Mouse (Mus musculus) c-Kit-negative CD71-positive TER-119-positive erythroid progenitor cells, embryonic 14.5 days (primary cell): Measurements from ENCODE around the gene Cenpa.

Experiments used
- DNase-seq: peaks from one replicate; pipeline ENCODE4 v3.0.0-alpha.2; 2013; ENCODE audit warnings: low read depth, low spot score

The Cenpa gene

GRCm38 (mm10) chr5:30666391-30667195 lies at the start of gene Cenpa:
Cenpa (plus strand) TSS chr5:30666777.
- DNase-seq, result peak; percentile 92

DNA sequence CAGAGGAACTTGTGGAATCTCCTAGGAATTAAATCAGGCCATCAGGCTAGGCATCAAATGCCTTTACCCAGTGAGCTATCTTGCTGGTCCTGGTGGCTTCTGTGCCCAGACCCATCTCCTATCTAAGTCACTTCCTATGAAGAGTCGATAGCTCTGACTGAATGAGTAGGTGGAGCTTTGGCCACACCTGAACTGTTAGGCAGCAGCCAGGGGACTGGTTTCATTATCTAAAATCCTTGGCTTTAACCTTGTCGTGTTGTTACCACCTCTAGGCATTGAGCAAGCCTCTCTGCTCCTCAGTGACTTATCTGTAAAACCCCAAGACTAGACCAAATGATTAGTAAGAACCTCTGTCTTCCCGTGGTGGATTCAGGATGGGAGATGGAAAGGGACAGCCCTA lies 49.2 kb upstream of the Cenpa start:
- DNase-seq, result no peak

DNA sequence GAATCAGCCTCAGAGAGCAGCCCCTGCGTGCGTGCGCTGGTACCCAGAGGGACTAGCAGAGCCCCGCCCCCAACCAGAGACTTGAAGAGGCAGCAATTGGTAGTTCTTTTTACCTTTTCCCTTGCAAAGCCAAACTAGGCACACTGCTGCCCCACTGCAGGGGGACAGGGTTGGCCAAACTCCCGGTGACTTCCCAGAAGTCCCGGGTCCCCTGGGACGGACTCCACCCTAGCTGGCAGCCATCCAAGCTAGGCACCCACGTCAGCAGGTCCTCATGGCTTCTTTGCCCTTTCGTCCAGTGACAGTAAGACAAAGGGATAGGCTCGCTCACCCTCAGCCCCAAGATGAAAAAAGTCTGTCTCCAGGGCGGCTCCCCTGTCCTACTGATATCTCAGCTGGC lies 48.7 kb upstream of the Cenpa start:
- DNase-seq, result no peak

GRCm38 (mm10) chr5:30618376-30619003 lies 48.1 kb upstream of the Cenpa start:
- no peak for DNase-seq

- DNase-seq, result no peak
Observed at GRCm38 (mm10) chr5:30619211-30619610, 47.4 kb upstream of the Cenpa start.

DNA sequence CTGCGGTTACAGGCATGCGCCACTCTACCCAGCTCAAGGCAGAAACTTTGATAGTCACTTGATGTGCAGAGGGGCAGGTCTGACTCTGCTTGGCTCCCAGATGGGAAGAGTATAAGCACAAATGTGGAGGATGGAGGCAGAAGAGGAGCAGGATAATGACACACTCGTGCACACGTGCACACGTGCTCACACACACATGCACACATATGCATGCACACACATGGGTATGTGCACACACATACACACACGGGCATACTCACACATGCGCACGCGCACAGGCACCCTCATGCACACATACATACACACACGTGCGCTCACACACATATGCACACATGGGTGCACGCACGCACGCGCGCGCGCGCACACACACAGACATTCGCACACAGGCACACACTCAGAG lies 46.0 kb upstream of the Cenpa start:
- DNase-seq, result no peak

GRCm38 (mm10) chr5:30621211-30621790 lies 45.3 kb upstream of the Cenpa start:
- DNase-seq, result no peak

DNA sequence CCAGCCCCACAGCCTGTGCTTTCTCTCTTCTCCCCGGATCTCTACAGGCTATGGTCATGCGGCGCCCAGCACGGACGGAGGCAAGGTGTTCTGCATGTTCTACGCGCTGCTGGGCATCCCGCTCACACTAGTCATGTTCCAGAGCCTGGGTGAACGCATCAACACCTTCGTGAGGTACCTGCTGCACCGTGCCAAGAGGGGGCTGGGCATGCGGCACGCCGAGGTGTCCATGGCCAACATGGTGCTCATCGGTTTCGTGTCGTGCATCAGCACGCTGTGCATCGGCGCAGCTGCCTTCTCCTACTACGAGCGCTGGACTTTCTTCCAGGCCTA lies 44.8 kb upstream of the Cenpa start:
- DNase-seq, result no peak

DNA sequence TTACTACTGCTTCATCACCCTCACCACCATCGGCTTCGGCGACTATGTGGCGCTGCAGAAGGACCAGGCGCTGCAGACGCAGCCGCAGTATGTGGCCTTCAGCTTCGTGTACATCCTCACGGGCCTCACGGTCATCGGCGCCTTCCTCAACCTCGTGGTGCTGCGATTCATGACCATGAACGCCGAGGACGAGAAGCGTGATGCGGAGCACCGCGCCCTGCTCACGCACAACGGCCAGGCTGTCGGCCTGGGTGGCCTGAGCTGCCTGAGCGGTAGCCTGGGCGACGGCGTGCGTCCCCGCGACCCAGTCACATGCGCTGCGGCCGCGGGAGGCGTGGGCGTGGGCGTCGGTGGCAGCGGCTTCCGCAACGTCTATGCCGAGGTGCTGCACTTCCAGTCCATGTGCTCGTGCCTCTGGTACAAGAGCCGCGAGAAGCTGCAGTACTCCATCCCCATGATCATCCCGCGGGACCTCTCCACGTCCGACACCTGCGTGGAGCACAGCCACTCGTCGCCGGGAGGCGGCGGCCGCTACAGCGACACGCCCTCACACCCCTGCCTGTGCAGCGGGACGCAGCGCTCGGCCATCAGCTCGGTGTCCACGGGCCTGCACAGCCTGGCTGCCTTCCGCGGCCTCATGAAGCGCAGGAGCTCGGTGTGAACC lies 44.3 kb upstream of the Cenpa start:
- DNase-seq, result no peak

DNA sequence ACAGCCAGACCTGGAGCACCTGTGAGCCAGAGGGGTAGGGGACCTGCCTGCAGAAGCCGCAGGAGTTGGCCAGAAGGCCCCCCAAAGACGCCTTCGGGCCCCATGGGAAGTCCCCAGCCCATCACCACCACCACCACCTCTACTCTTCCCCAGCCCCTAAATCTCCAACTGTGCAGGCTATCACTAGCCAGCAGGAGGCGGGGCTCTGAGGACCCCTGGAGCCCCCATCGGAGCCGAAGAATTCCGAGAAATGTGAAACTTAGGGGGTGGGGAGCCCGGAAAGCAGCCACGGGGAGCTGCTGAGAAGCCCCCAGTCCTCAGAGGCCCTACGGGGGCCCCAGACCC lies 43.8 kb upstream of the Cenpa start:
- no peak for DNase-seq

GRCm38 (mm10) chr5:30623380-30623779 lies 43.2 kb upstream of the Cenpa start:
- no peak for DNase-seq

DNA sequence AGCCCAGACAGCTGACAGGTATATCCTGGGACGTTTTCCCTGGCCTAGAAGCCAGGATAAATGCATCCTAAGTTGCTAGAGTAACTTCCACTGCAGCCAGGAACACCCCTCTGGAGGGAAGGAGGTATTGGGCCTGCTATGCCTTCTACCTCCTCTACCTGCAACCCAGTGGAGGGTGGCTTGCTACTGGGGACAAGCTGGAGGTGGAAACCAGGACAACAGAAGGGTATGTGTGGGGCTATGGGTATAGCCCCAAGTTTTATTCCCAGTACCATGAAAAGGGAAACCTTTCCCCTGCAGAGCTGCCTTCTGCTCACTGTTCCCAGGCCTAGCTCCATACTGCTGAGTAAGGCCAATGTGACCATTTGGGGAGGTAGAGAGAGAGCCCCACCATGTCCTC lies 42.3 kb upstream of the Cenpa start:
- DNase-seq, result no peak

- no peak for DNase-seq
Observed at GRCm38 (mm10) chr5:30624908-30625307, 41.7 kb upstream of the Cenpa start.

- DNase-seq, result no peak
Observed at GRCm38 (mm10) chr5:30625379-30625778, 41.2 kb upstream of the Cenpa start.

DNA sequence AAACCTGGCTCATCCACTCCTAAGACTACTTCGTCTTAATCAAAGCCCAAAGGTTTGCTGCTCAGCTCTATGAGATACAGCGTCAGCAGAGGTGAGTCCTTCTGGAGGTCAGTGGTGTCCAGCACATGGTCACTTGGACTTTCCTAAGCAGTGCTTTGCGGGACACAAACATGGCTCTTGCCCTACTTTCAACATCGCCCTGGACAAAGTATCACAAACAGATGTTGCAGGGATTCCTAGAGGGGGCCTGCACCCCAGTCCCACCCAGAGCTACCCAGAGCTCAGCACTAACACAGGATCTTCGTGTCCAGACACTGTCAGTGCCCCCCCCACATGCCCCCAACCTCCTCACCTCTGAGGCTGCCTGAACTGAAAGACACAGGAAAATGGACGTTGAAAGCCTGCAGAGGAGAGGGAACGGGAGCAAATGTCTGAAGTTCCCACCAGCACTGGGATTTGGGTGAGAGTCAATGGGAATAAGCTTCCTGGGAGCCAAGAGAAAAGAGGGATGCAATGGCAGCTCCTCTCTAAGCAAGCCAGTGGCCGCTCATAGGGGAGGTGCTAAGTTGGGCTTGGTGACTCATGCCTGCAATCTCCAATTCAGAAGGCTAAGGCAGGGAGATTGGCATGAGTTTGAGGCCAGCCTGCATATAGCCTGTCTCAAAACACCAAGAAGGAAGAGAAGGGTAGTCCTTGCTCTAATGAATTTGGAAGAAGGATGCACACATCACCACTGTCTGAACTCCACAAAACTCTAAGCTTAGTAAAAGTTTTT lies 40.1 kb upstream of the Cenpa start:
- DNase-seq, result no peak

DNA sequence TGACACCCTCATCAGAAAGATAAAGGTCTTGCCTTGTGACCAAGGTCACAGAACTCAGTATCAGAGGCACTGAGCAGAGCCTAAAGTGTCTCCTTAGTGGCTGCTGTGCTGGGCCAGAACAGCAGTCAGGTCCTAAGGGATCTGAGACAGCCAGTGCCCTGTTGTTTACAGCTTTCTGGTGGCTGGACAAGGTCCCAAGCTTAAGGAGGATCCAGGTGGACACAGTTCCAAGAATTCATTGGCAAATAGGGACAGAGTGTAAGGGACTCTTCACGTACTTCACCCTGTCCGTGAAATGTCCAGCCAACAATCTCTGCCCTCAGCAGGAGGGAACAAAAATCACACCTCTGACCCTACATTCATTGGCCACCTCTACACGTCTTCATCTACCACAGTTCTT lies 38.1 kb upstream of the Cenpa start:
- no peak for DNase-seq

GRCm38 (mm10) chr5:30630401-30630800 lies 36.2 kb upstream of the Cenpa start:
- no peak for DNase-seq

DNA sequence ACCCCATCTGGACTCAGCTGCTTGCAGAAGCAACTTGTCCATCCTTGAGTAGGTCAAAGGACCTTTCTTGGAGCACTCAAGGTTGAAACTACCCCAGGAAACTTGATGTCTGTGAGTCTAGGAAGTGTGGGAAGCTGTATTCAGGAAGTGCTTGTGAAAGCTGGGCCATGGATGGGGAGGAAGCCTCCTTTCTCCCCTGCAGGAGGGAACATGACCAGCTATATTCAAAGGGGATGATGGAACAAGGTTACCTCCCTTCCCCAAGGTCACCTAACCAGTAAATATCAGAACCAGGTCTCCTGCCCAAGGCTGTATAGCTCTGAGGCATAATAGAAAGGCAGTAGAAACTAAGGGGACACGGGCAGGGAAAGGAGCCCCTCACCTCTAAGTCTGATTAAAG lies 34.4 kb upstream of the Cenpa start:
- no peak for DNase-seq

DNA sequence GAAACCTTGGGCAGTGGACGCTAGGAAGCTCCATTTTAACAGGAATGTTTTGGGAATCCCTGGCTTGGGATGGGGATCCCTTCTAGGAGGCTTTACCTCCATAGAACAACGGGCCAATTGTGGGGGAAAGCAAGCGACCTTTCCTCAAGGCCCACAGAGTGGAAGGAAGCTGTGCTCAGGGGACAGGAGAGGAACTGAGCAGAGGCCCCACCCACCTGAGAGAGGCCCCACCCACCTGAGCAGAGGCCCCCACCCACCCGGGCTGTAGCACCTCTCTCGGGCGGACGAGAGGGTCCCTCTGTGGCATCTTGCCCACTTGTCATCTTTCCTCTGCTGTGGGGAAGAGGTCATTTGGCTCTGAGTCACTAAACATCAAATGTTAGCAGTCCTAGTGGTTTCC lies 29.6 kb upstream of the Cenpa start:
- DNase-seq, result no peak

GRCm38 (mm10) chr5:30638041-30638440 lies 28.5 kb upstream of the Cenpa start:
- DNase-seq, result no peak

- no peak for DNase-seq
Observed at GRCm38 (mm10) chr5:30643477-30644179, 22.9 kb upstream of the Cenpa start.
